Mouse (Mus musculus) ES-E14 (cell line): ENCODE measurements around the gene Gars.

Experiments used
- HCFC1 ChIP-seq: IDR thresholded peaks from 2 replicates; pipeline ENCODE4 v1.6.1; 2012; ENCODE audit warnings: low read length, inconsistent platforms, borderline replicate concordance; ENCODE audit not compliant: insufficient read depth
- MAFK ChIP-seq: IDR thresholded peaks from 2 replicates; pipeline ENCODE4 v1.6.1; 2014; ENCODE audit warnings: mild to moderate bottlenecking, low read depth, low read length, inconsistent platforms; ENCODE audit not compliant: insufficient read depth

- TF ChIP-seq MAFK = no peak
- TF ChIP-seq HCFC1 = no peak
These were observed 60.8 kb downstream of the Gars start for GRCm38 (mm10) chr6:55098603-55099002.
